Comparison of ENCODE assay signal across 22 mouse cellular contexts in genomic region chr15:9409475-9409874, GRCm38 (mm10). TPM values are rescaled to one million over a fixed set of nuclear protein-coding genes. Genes with fewer than 3 reads are reported as not detected.
"Had no signal": no experiment of that assay in that cellular context is flagged by ENCODE, and none has a peak within 500 bp of the region (broad histone marks: within the 10 kb centered on the region; RNA-seq: fewer than 3 reads in every experiment).

No protein-coding gene starts in this region.

- DNase-seq: cerebellum, adult 9-10 months; cerebellum, adult 9-11 months; cerebellum, postnatal 10 days; cerebellum, postnatal 14 days; cerebellum, postnatal 25 days; cerebellum, postnatal 36 days; embryo, embryonic 11 days; forebrain, postnatal 0 days; gastrocnemius, adult 2 months; gastrocnemius, postnatal 10 days; gastrocnemius, postnatal 14 days; gastrocnemius, postnatal 25 days; gastrocnemius, postnatal 36 days; heart, adult 11 months; heart, adult 18-20 months; heart, adult 2 months had no signal

RNA-seq across cellular contexts. Expression of gene Capsl, which starts 26.4 kb away (rescaled TPM):
- total RNA-seq: gastrocnemius, adult 18-20 months; gastrocnemius, adult 2 months; gastrocnemius, adult 8-10 months; gastrocnemius, postnatal 10 days; gastrocnemius, postnatal 14 days; gastrocnemius, postnatal 25 days; gastrocnemius, postnatal 36 days; gastrocnemius, postnatal 4 days; granulocyte monocyte progenitor cell, adult 5-6 weeks; heart, adult 2 months; heart, adult 8-10 months had no signal
- polyA plus RNA-seq: erythroblast, embryonic 14.5 days had no signal
